Mouse (Mus musculus): ENCODE results near the gene Slc4a3. TPM values are rescaled to one million over a fixed set of nuclear protein-coding genes. Genes with fewer than 3 reads are reported as not detected.
A peak's percentile ranks its signal among the peaks of the same experiment; 100 is the strongest.

The Slc4a3 gene
- polyA plus RNA-seq, 1 experiment = 121 TPM

- no peak overlapping the region for H3K4me3 ChIP-seq (ENCODE audit: insufficient read depth, low read length)
- H3K27ac ChIP-seq (ENCODE audit: insufficient read depth, low read length) = no peak overlapping the region
- TF ChIP-seq POLR2A (IDR thresholded peaks at IDR 0.05; ENCODE audit: extremely low read depth, insufficient read depth, low read length) (no peak), CTCF (IDR thresholded peaks at IDR 0.05; ENCODE audit: extremely low read depth, insufficient read depth, low read length) (no peak)
- no peaks in the 10 kb centered on the region for H3K4me1 ChIP-seq (ENCODE audit: control insufficient read depth, insufficient read depth, low read length)
Observed at GRCm38 (mm10) chr1:75541496-75541895, 4.6 kb upstream of the Slc4a3 start.

DNA sequence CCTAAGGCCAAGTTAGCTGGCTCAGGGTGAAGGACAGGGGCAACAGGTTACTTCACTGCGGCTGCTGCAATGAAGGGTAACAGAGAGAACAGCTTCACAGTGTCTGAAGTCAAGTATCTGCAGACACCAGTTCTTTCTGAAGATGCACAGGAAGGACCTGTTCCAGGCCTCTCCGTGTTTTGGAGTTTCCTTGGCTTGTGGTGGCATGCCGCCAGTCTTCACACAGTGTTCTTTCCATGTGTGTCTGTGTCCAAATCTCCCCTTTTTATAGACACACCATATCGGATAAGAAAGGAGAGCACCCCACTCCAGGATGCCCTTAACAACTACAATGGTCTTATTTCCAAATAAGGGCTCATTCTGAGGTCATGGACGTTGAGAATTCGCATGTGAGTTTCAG is 1.7 kb upstream of the Slc4a3 start:
- H3K4me1 ChIP-seq (ENCODE audit: control insufficient read depth, insufficient read depth, low read length) = peaks cover 7% of the 10 kb centered on the region
- H3K27ac ChIP-seq (ENCODE audit: insufficient read depth, low read length) = no peak overlapping the region
- no peak overlapping the region for H3K4me3 ChIP-seq (ENCODE audit: insufficient read depth, low read length)
- no peak for TF ChIP-seq CTCF (IDR thresholded peaks at IDR 0.05; ENCODE audit: extremely low read depth, insufficient read depth, low read length)
- TF ChIP-seq POLR2A (IDR thresholded peaks at IDR 0.05; ENCODE audit: extremely low read depth, insufficient read depth, low read length) = no peak

DNA sequence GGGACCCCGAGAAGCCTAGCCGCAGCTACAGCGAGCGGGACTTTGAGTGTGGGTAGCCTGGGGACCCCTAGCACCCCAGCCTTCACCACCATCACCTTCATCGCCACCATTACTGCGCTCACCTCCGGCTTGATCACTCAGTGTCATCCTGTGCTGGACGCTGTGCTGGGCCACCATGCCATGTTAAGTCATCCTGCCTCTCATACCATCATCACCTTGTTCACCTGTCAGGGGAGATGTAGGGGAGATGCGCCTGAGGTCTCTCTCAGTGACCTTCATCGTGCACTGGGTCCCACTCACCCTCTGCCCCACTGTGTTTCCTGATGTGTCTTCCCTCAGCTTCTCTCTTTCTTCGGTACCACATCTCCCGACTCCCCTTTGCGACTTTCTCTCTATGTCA is 1.3 kb downstream of the Slc4a3 start:
- peak overlapping the region; percentile 34; the same call in 1 of the 2 replicates for H3K4me3 ChIP-seq (ENCODE audit: insufficient read depth, low read length)
- no peak for TF ChIP-seq POLR2A (IDR thresholded peaks at IDR 0.05; ENCODE audit: extremely low read depth, insufficient read depth, low read length)
- no peak for TF ChIP-seq CTCF (IDR thresholded peaks at IDR 0.05; ENCODE audit: extremely low read depth, insufficient read depth, low read length)
- H3K27ac ChIP-seq (ENCODE audit: insufficient read depth, low read length) = peak overlapping the region; percentile 12; the same call in 1 of the 2 replicates
- peaks cover 9% of the 10 kb centered on the region for H3K4me1 ChIP-seq (ENCODE audit: control insufficient read depth, insufficient read depth, low read length)

- Histone ChIP-seq H3K27ac (ENCODE audit: insufficient read depth, low read length) (no peak overlapping the region), H3K4me1 (ENCODE audit: control insufficient read depth, insufficient read depth, low read length) (peaks cover 9% of the 10 kb centered on the region), H3K4me3 (ENCODE audit: insufficient read depth, low read length) (no peak overlapping the region; the same call in 1 of the 2 replicates)
- TF ChIP-seq CTCF (IDR thresholded peaks at IDR 0.05; ENCODE audit: extremely low read depth, insufficient read depth, low read length) (no peak), POLR2A (IDR thresholded peaks at IDR 0.05; ENCODE audit: extremely low read depth, insufficient read depth, low read length) (no peak)
Observed at GRCm38 (mm10) chr1:75548083-75548482, 2.0 kb downstream of the Slc4a3 start.

DNA sequence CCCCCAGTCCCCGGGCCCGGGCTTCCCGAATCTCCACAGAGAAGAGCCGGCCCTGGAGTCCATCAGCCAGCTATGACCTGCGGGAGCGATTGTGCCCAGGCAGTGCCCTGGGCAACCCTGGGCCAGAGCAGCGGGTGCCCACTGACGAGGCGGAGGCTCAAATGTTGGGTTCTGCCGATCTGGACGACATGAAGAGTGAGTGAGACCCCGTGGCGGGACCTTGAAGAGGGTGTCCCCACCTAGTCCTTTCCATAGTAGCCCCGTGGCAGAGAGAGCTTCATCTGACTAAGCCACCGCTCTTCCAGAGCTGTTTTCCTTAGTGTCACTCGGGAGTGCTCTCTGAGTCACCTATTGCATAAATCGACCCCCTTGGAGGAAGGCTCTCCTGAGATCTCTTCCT is 2.8 kb downstream of the Slc4a3 start:
- H3K27ac ChIP-seq (ENCODE audit: insufficient read depth, low read length) = no peak overlapping the region
- peaks cover 9% of the 10 kb centered on the region for H3K4me1 ChIP-seq (ENCODE audit: control insufficient read depth, insufficient read depth, low read length)
- TF ChIP-seq CTCF (IDR thresholded peaks at IDR 0.05; ENCODE audit: extremely low read depth, insufficient read depth, low read length) = no peak
- no peak for TF ChIP-seq POLR2A (IDR thresholded peaks at IDR 0.05; ENCODE audit: extremely low read depth, insufficient read depth, low read length)
- no peak overlapping the region for H3K4me3 ChIP-seq (ENCODE audit: insufficient read depth, low read length)

GRCm38 (mm10) chr1:75549289-75550279 is 3.5 kb downstream of the Slc4a3 start:
- no peak for TF ChIP-seq POLR2A (IDR thresholded peaks at IDR 0.05; ENCODE audit: extremely low read depth, insufficient read depth, low read length)
- no peak for TF ChIP-seq CTCF (IDR thresholded peaks at IDR 0.05; ENCODE audit: extremely low read depth, insufficient read depth, low read length)
- no peak overlapping the region for H3K27ac ChIP-seq (ENCODE audit: insufficient read depth, low read length)
- no peak overlapping the region for H3K4me3 ChIP-seq (ENCODE audit: insufficient read depth, low read length)

GRCm38 (mm10) chr1:75550586-75550985 is 4.5 kb downstream of the Slc4a3 start:
- H3K27ac ChIP-seq (ENCODE audit: insufficient read depth, low read length) = no peak overlapping the region
- no peak overlapping the region for H3K4me3 ChIP-seq (ENCODE audit: insufficient read depth, low read length)
- TF ChIP-seq CTCF (IDR thresholded peaks at IDR 0.05; ENCODE audit: extremely low read depth, insufficient read depth, low read length) (no peak), POLR2A (IDR thresholded peaks at IDR 0.05; ENCODE audit: extremely low read depth, insufficient read depth, low read length) (no peak)
- H3K4me1 ChIP-seq (ENCODE audit: control insufficient read depth, insufficient read depth, low read length) = peaks cover 11% of the 10 kb centered on the region

More at GRCm38 (mm10) chr1:75549289-75550279, 3.5 kb downstream of the Slc4a3 start:
- peaks cover 9% of the 10 kb centered on the region for H3K4me1 ChIP-seq (ENCODE audit: control insufficient read depth, insufficient read depth, low read length)

GRCm38 (mm10) chr1:75555680-75556079 is 9.6 kb downstream of the Slc4a3 start:
- H3K4me1 ChIP-seq (ENCODE audit: control insufficient read depth, insufficient read depth, low read length) = peaks cover 8% of the 10 kb centered on the region
- H3K27ac ChIP-seq (ENCODE audit: insufficient read depth, low read length) = no peak overlapping the region
- TF ChIP-seq POLR2A (IDR thresholded peaks at IDR 0.05; ENCODE audit: extremely low read depth, insufficient read depth, low read length) (no peak), CTCF (IDR thresholded peaks at IDR 0.05; ENCODE audit: extremely low read depth, insufficient read depth, low read length) (no peak)
- H3K4me3 ChIP-seq (ENCODE audit: insufficient read depth, low read length) = no peak overlapping the region

DNA sequence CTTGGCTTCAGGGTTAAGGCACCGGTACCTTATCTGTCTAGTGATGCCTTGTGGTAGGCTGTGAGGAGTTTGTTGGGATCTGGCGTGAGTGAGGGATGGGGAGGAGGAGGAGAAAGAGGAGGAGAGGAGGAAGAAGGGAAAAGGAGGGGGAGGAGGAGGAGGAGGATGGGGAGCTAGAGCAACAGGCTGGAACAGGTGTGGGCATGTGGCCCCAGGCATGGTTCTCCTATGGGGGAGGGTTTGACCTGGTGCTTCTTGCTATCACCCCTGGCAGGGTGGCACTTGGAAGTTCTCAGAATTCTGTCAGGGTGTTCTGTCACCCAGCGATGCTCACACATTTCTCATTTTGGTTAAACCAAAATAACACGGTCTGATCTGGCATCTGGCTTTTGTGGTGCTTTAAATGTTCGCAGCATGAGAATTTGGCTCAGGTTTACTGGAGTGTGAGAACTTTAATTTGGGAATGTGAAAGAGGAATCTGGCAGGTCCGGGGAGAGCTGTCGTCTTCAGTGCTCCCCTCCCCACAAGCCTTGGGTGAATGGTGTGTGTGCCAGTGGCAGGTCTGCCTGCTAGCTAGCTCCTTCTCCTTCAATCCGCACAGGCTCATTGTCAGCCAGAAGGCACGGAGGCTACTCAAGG is 10.2 kb downstream of the Slc4a3 start:
- no peak for TF ChIP-seq CTCF (IDR thresholded peaks at IDR 0.05; ENCODE audit: extremely low read depth, insufficient read depth, low read length)
- TF ChIP-seq POLR2A (IDR thresholded peaks at IDR 0.05; ENCODE audit: extremely low read depth, insufficient read depth, low read length) = no peak
- no peak overlapping the region for H3K27ac ChIP-seq (ENCODE audit: insufficient read depth, low read length)
- H3K4me1 ChIP-seq (ENCODE audit: control insufficient read depth, insufficient read depth, low read length) = peaks cover 8% of the 10 kb centered on the region
- H3K4me3 ChIP-seq (ENCODE audit: insufficient read depth, low read length) = no peak overlapping the region

Data from cortical plate, adult 2 months (tissue).